Mouse (Mus musculus) heart, adult 2 months (tissue): Measurements from ENCODE around the gene Ccnj.

Experiments used
- EP300 ChIP-seq: fragments of 200-500 bp; IDR thresholded peaks from 2 replicates; pipeline ENCODE4 v1.6.1; 2011; ENCODE audit warnings: low read depth, low read length, control low read depth; ENCODE audit not compliant: insufficient read depth
- POLR2A ChIP-seq: fragments of 200-500 bp; IDR thresholded peaks from 2 replicates; pipeline ENCODE4 v1.6.1; 2011; ENCODE audit warnings: mild to moderate bottlenecking, low read depth, low read length, control low read depth; ENCODE audit not compliant: insufficient read depth

GRCm38 (mm10) chr19:40872955-40873665 is 42.0 kb downstream of the Ccnj start:
- TF ChIP-seq EP300 (peak; percentile 75), POLR2A (peak; percentile 66)
